ENCODE assay signal across 8 mouse cellular contexts in the genomic region with DNA sequence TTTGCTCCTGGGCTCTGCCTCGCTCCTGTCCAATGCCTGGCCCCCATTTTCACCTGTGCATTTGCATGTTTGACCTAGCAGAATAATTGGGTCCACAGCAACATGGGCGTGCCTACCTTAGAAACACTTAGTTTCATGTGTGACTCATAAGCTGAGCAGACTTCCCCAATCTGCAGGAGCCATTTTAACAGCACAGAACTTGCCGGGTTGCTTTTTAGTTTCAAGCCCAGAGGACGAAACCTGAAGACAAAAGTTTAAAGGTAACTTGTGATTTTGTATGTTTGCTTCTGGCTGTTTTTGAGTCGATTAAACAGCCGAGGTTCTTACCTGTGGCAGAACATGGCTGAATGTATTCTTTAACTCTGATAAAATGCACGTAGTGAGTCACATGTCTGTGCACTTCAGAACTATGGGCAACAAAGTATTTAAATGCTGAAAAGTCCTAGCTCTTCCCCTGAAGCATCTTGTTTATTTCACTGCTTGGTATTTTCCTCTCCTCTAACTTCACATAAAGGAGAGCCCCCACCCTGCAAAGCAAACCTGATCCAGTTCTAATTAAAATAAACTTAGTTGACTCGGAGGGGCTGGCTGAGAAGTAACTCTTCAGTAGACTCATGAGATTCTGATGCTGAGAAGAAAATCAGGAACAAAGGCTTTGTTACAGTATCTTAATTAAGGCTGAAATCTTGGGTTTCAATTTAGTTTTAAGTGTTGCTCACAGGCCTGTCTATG. TPM values are rescaled to one million over a fixed set of nuclear protein-coding genes. Genes with fewer than 3 reads are reported as not detected.
DNase-seq lines count a peak whose midpoint lies in the region; ATAC-seq lines count a peak whose summit lies in the region.

No protein-coding gene starts in this region.

- no peaks in the 10 kb centered on the region for H3K36me3 ChIP-seq in heart, embryonic 16.5 days (ENCODE audit: control insufficient read depth, insufficient read depth)

- H3K4me1 ChIP-seq in heart, embryonic 16.5 days (ENCODE audit: control insufficient read depth, insufficient read depth, low read length): peaks cover 18% of the 10 kb centered on the region

- intact Hi-C loops in heart, postnatal 25 days (cut with DNase I): no loop called here

- H3K9ac ChIP-seq in heart, embryonic 16.5 days (ENCODE audit: low read length): 0 out of 2 replicates have a peak overlapping the region, but pooled peaks have one; percentile 22

- no peaks in the 10 kb centered on the region for H3K9me3 ChIP-seq in heart, embryonic 16.5 days (replicated peaks; ENCODE audit: control insufficient read depth, low read length)

- 71% methylated on average over 8 of the region's 8 CpGs for WGBS in heart, embryonic 16.5 days

- H3K27ac ChIP-seq in heart, embryonic 16.5 days (ENCODE audit: low read length): peak overlapping the region; percentile 39; the same call in 1 of the 2 replicates

- no peaks in the 10 kb centered on the region for H3K27me3 ChIP-seq in heart, embryonic 16.5 days (ENCODE audit: control insufficient read depth, insufficient read depth, low read length)

- peak overlapping the region; percentile 39 for H3K4me3 ChIP-seq in heart, embryonic 16.5 days (ENCODE audit: low read length)

- H3K4me2 ChIP-seq in heart, embryonic 16.5 days (ENCODE audit: low read depth, low read length): peak overlapping the region; percentile 23

- ATAC-seq in heart, embryonic 16.5 days (replicated peaks; ENCODE audit: extremely low read depth, insufficient read depth, low FRiP score): no peak
- peak; percentile 78 to 87 for ATAC-seq in hematopoietic stem cell, adult 5-6 weeks (replicated peaks in 1 of 2; ENCODE audit: insufficient read depth in 1 of 2, low FRiP score in 2 of 2, low TSS enrichment in 1 of 2, low read depth in 1 of 2, poor library complexity in 2 of 2, severe bottlenecking in 2 of 2)

- no peak for DNase-seq in heart, postnatal 25 days (ENCODE audit: low spot score)
- DNase-seq in lung, adult 18-20 months: peak; percentile 67 to 77
- DNase-seq in spleen, postnatal 4 days (ENCODE audit: low spot score in 2 of 2): peak; percentile 60 to 73
- no peak for DNase-seq in gastrocnemius, adult 18-20 months (ENCODE audit: low spot score)
- no peak for DNase-seq in gastrocnemius, postnatal 4 days (ENCODE audit: low spot score in 2 of 2)
- no peak for DNase-seq in cerebellum, adult 9-11 months

RNA-seq across cellular contexts. Expression of a gene that starts 34.4 kb away (rescaled TPM):
- 26.8 and 27.6 TPM in 2 replicates for polyA plus RNA-seq in heart, embryonic 16.5 days (2015; fragmentation: Nextera tagmentation; extraction: Ambion mirVana)
- total RNA-seq in heart, postnatal 25 days (2021): 10 to 100 TPM; 18.8 to 21.6 TPM
- total RNA-seq in hematopoietic stem cell, adult 5-6 weeks (2017): 67.9 and 89.1 TPM in 2 replicates
- 10 to 100 TPM; 20.7 to 23.5 TPM for total RNA-seq in gastrocnemius, adult 18-20 months (2021)
- 10 to 100 TPM; 33.3 to 34.6 TPM for total RNA-seq in gastrocnemius, postnatal 4 days (2021)

RNA-seq across cellular contexts. Expression of a gene that starts 34.7 kb away (rescaled TPM):
- 9.9 and 12.3 TPM in 2 replicates for polyA plus RNA-seq in heart, embryonic 16.5 days (2015; fragmentation: Nextera tagmentation; extraction: Ambion mirVana)
- total RNA-seq in heart, postnatal 25 days (2021): 10 to 100 TPM; 15.2 to 17.0 TPM
- 323 and 335 TPM in 2 replicates for total RNA-seq in hematopoietic stem cell, adult 5-6 weeks (2017)
- 1 to 10 TPM; 3.8 to 6.4 TPM for total RNA-seq in gastrocnemius, adult 18-20 months (2021)
- 10 to 100 TPM; 11.5 to 13.0 TPM for total RNA-seq in gastrocnemius, postnatal 4 days (2021)

Comparison
In these comparisons a context has a peak if more than half of its experiments do, and no peak if none do; other contexts are left out.
1. DNase-seq: peak in lung, adult 18-20 months (2 of 2) and spleen, postnatal 4 days (2 of 2); none in heart, postnatal 25 days (single experiment), gastrocnemius, adult 18-20 months (single experiment), gastrocnemius, postnatal 4 days (0 of 2) and cerebellum, adult 9-11 months (single experiment).
2. RNA of a gene that starts 34.7 kb away (total RNA-seq): 323 to 335 TPM in hematopoietic stem cell, adult 5-6 weeks; 15.2 to 17.0 TPM in heart, postnatal 25 days, 11.5 to 13.0 TPM in gastrocnemius, postnatal 4 days and 3.8 to 6.4 TPM in gastrocnemius, adult 18-20 months; every median in the first group is over 10 times any median in the second.